Mouse (Mus musculus) gastrocnemius, adult 18-20 months (tissue): ENCODE measurements around the gene Cfap157. TPM values are rescaled to one million over a fixed set of nuclear protein-coding genes. Genes with fewer than 3 reads are reported as not detected.
A peak's percentile ranks its signal among the peaks of the same experiment; 100 is the strongest.

Experiments used
- DNase-seq: peaks from one replicate; pipeline ENCODE4 v3.0.0; 2021; ENCODE audit warnings: low spot score
- total RNA-seq, 2 experiments: library from RNA; stranded (reverse); gene quantifications; 2 replicates each; pipeline ENCODE4 v1.2.3; 2021

Gene Cfap157
- total RNA-seq, 2 experiments from 2014 or later: not detected

- no peak for DNase-seq
Measured at GRCm38 (mm10) chr2:32781710-32782109, 2.5 kb downstream of the Cfap157 start.

- no peak for DNase-seq
Measured at GRCm38 (mm10) chr2:32779714-32780113, 4.5 kb downstream of the Cfap157 start.

GRCm38 (mm10) chr2:32779131-32779530 is 5.1 kb downstream of the Cfap157 start:
- DNase-seq: peak; percentile 76

- DNase-seq: no peak
Measured at GRCm38 (mm10) chr2:32778081-32778480, 6.1 kb downstream of the Cfap157 start.

GRCm38 (mm10) chr2:32776192-32776591 is 8.0 kb downstream of the Cfap157 start:
- no peak for DNase-seq

GRCm38 (mm10) chr2:32775359-32776074 is 8.7 kb downstream of the Cfap157 start, which contains the start of the genes Ttc16 and Ptrh1:
Gene Ttc16, minus strand, starts transcription at chr2:32775633.
Gene Ptrh1, plus strand, starts transcription at chr2:32775786.
- peak; percentile 98 for DNase-seq

GRCm38 (mm10) chr2:32772626-32773279 is 11.5 kb downstream of the Cfap157 start:
- no peak for DNase-seq

- DNase-seq: no peak
Measured at GRCm38 (mm10) chr2:32771886-32772285, 12.3 kb downstream of the Cfap157 start.

GRCm38 (mm10) chr2:32769327-32770085 is 14.7 kb downstream of the Cfap157 start:
- no peak for DNase-seq

- no peak for DNase-seq
Measured at GRCm38 (mm10) chr2:32768661-32769285, 15.5 kb downstream of the Cfap157 start.

- peak; percentile 32 for DNase-seq
Measured at GRCm38 (mm10) chr2:32767241-32767640, 17.0 kb downstream of the Cfap157 start.

GRCm38 (mm10) chr2:32763353-32763752 is 20.9 kb downstream of the Cfap157 start:
- no peak for DNase-seq

GRCm38 (mm10) chr2:32761859-32762258 is 22.4 kb downstream of the Cfap157 start:
- no peak for DNase-seq

GRCm38 (mm10) chr2:32761361-32761760 is 22.9 kb downstream of the Cfap157 start:
- DNase-seq: no peak

GRCm38 (mm10) chr2:32759001-32759400 is 25.2 kb downstream of the Cfap157 start:
- no peak for DNase-seq

- DNase-seq: no peak
Measured at GRCm38 (mm10) chr2:32758503-32758902, 25.7 kb downstream of the Cfap157 start.

- peak; percentile 98 for DNase-seq
Measured at GRCm38 (mm10) chr2:32757056-32757845, 27.0 kb downstream of the Cfap157 start, which contains the start of gene Tor2a. Gene Tor2a, plus strand, starts transcription at chr2:32757234.

- DNase-seq: no peak
Measured at GRCm38 (mm10) chr2:32756674-32757055, 27.6 kb downstream of the Cfap157 start.

GRCm38 (mm10) chr2:32752181-32752580 is 32.0 kb downstream of the Cfap157 start:
- no peak for DNase-seq

GRCm38 (mm10) chr2:32751665-32752033 is 32.6 kb downstream of the Cfap157 start:
- no peak for DNase-seq
